13 mouse cellular contexts compared by ENCODE assay signal in genomic region chr4:149632670-149633307, GRCm38 (mm10). TPM values are rescaled to one million over a fixed set of nuclear protein-coding genes. Genes with fewer than 3 reads are reported as not detected.
DNase-seq lines count a peak whose midpoint lies in the region; ATAC-seq lines count a peak whose summit lies in the region.
"Had no signal": no experiment of that assay in that cellular context is flagged by ENCODE, and none has a peak within 500 bp of the region (broad histone marks: within the 10 kb centered on the region; RNA-seq: fewer than 3 reads in every experiment).

No protein-coding gene starts in this region.

- WGBS in neural tube, embryonic 15.5 days, result 91% methylated on average over 9 of the region's 9 CpGs
- WGBS in kidney, embryonic 15.5 days, result 88% methylated on average over 9 of the region's 9 CpGs

- H3K9ac ChIP-seq in neural tube, embryonic 15.5 days (replicated peaks), result no peak overlapping the region
- H3K9ac ChIP-seq in kidney, embryonic 15.5 days, result no peak overlapping the region
- H3K9ac ChIP-seq: midbrain, embryonic 12.5 days had no signal

- no peak overlapping the region for H3K4me2 ChIP-seq in neural tube, embryonic 15.5 days
- H3K4me2 ChIP-seq in kidney, embryonic 15.5 days, result no peak overlapping the region
- H3K4me2 ChIP-seq: midbrain, embryonic 12.5 days had no signal

- H3K36me3 ChIP-seq in neural tube, embryonic 15.5 days, result peaks cover 74% of the 10 kb centered on the region
- H3K36me3 ChIP-seq in kidney, embryonic 15.5 days, result peaks cover 74% of the 10 kb centered on the region

- peak; percentile 86 for ATAC-seq in erythroid progenitor cell, adult 5-6 weeks (replicated peaks; ENCODE audit: low FRiP score, poor library complexity, severe bottlenecking)
- no peak for ATAC-seq in neural tube, embryonic 15.5 days (ENCODE audit: low FRiP score)
- ATAC-seq in kidney, embryonic 15.5 days (replicated peaks; ENCODE audit: low FRiP score), result no peak
- ATAC-seq: intestine, embryonic 16.5 days had no signal

- no peaks in the 10 kb centered on the region for H3K9me3 ChIP-seq in neural tube, embryonic 15.5 days (replicated peaks)
- no peaks in the 10 kb centered on the region for H3K9me3 ChIP-seq in kidney, embryonic 15.5 days (replicated peaks)
- H3K9me3 ChIP-seq: midbrain, embryonic 12.5 days had no signal

- no peak overlapping the region for H3K4me3 ChIP-seq in neural tube, embryonic 15.5 days (replicated peaks)
- no peak overlapping the region for H3K4me3 ChIP-seq in kidney, embryonic 15.5 days (replicated peaks)
- H3K4me3 ChIP-seq: midbrain, embryonic 12.5 days had no signal

- no peaks in the 10 kb centered on the region for H3K4me1 ChIP-seq in neural tube, embryonic 15.5 days
- no peaks in the 10 kb centered on the region for H3K4me1 ChIP-seq in kidney, embryonic 15.5 days
- H3K4me1 ChIP-seq: midbrain, embryonic 12.5 days had no signal

- no peak overlapping the region for H3K27ac ChIP-seq in neural tube, embryonic 15.5 days (replicated peaks)
- H3K27ac ChIP-seq in kidney, embryonic 15.5 days, result no peak overlapping the region
- H3K27ac ChIP-seq: midbrain, embryonic 12.5 days had no signal

- DNase-seq in adrenal gland, adult (ENCODE audit: inconsistent age in 2 of 2, low spot score in 1 of 2), result peak; percentile 81 to 82
- no peak for DNase-seq in adrenal gland, postnatal 4 days (ENCODE audit: low spot score in 2 of 2)
- peak; percentile 49 for DNase-seq in spleen, adult 12 weeks (ENCODE audit: low spot score)
- no peak for DNase-seq in spleen, adult 18-20 months
- no peak for DNase-seq in neural tube, embryonic 10.5 days (ENCODE audit: extremely low spot score, low spot score)
- DNase-seq: cerebellum, adult 18-20 months; kidney, postnatal 4 days; thymus, adult 18-20 months had no signal

- H3K27me3 ChIP-seq in neural tube, embryonic 15.5 days (replicated peaks), result no peaks in the 10 kb centered on the region
- H3K27me3 ChIP-seq in kidney, embryonic 15.5 days, result no peaks in the 10 kb centered on the region
- H3K27me3 ChIP-seq: midbrain, embryonic 12.5 days had no signal

RNA-seq across cellular contexts. Expression of gene Clstn1, which starts 46.5 kb away (rescaled TPM):
- 100 to 1,000 TPM; 116 to 127 TPM for total RNA-seq in adrenal gland, postnatal 4 days (2021)
- total RNA-seq in erythroid progenitor cell, adult 5-6 weeks (2015; ENCODE audit: low replicate concordance), result 0.72 and 0.84 TPM in 2 replicates
- 0.64 and 0.83 TPM in 2 replicates for total RNA-seq in erythroid progenitor cell, adult 5-6 weeks (2017; ENCODE audit: low replicate concordance)
- 142 and 188 TPM in 2 replicates for polyA plus RNA-seq in neural tube, embryonic 15.5 days (2015; fragmentation: Nextera tagmentation; extraction: Ambion mirVana)
- 36.7 and 41.8 TPM in 2 replicates for polyA plus RNA-seq in kidney, embryonic 15.5 days (2015; fragmentation: Nextera tagmentation; extraction: Ambion mirVana)

Comparison
In these comparisons a context has a peak if more than half of its experiments do, and no peak if none do; other contexts are left out.
1. DNase-seq: peak in adrenal gland, adult (2 of 2) and spleen, adult 12 weeks (single experiment); none in adrenal gland, postnatal 4 days (0 of 2), spleen, adult 18-20 months (0 of 2) and neural tube, embryonic 10.5 days (single experiment).
2. RNA of gene Clstn1, which starts 46.5 kb away (total RNA-seq): 116 to 127 TPM in adrenal gland, postnatal 4 days; 0.64 to 0.84 TPM in erythroid progenitor cell, adult 5-6 weeks; every median in the first group is over 10 times any median in the second.